Mouse (Mus musculus) stomach, postnatal 0 days (tissue): ENCODE measurements around the gene 1810013L24Rik. TPM values are rescaled to one million over a fixed set of nuclear protein-coding genes. Genes with fewer than 3 reads are reported as not detected.
A peak's percentile ranks its signal among the peaks of the same experiment; 100 is the strongest.

Source experiments
- ATAC-seq: fragments of 200-750 bp; cut with Nextera tagmentation; 2 replicates; pipeline ENCODE4 v1.8.0; 2017; ENCODE audit not compliant: low FRiP score, low TSS enrichment
- DNase-seq: peaks from one replicate; pipeline ENCODE4 v3.0.0-alpha.2; 2016; ENCODE audit warnings: low spot score
- H3K27ac ChIP-seq: fragments of 300-500 bp; sonication (generic); replicated peaks from 2 replicates; pipeline ENCODE4 v1.5.1; 2014; ENCODE audit warnings: mild to moderate bottlenecking, control low read depth
- H3K27me3 ChIP-seq: fragments of 300-500 bp; sonication (generic); 2 replicates; pipeline ENCODE4 v1.6.1; 2014; ENCODE audit warnings: low read length; ENCODE audit not compliant: control insufficient read depth, insufficient read depth
- H3K36me3 ChIP-seq: fragments of 300-500 bp; sonication (generic); 2 replicates; pipeline ENCODE4 v1.6.1; 2014; ENCODE audit warnings: low read length, mixed read lengths; ENCODE audit not compliant: control insufficient read depth, insufficient read depth
- H3K4me1 ChIP-seq: fragments of 300-500 bp; sonication (generic); replicated peaks from 2 replicates; pipeline ENCODE4 v1.6.1; 2014; ENCODE audit warnings: antibody characterized with exemption; ENCODE audit not compliant: control insufficient read depth, insufficient read depth
- H3K4me2 ChIP-seq: fragments of 300-500 bp; sonication (generic); replicated peaks from 2 replicates; pipeline ENCODE4 v1.6.1; 2014; ENCODE audit warnings: low read depth, mild to moderate bottlenecking, control low read depth, moderate library complexity
- H3K4me3 ChIP-seq: fragments of 300-500 bp; sonication (generic); 2 replicates; pipeline ENCODE4 v1.5.1; 2014; ENCODE audit warnings: low read depth, low read length, control low read depth
- H3K9ac ChIP-seq: fragments of 300-500 bp; sonication (generic); 2 replicates; pipeline ENCODE4 v1.6.1; 2014; ENCODE audit warnings: mild to moderate bottlenecking, low read length, control low read depth, mixed read lengths
- H3K9me3 ChIP-seq: fragments of 300-500 bp; sonication (generic); 2 replicates; pipeline ENCODE4 v1.6.1; 2016; ENCODE audit warnings: low read length; ENCODE audit not compliant: control insufficient read depth
- CTCF ChIP-seq: IDR thresholded peaks from 2 replicates; pipeline ENCODE4 v1.5.1; 2016; ENCODE audit warnings: antibody characterized with exemption, low read depth, mild to moderate bottlenecking, moderate library complexity
- EP300 ChIP-seq: optimal IDR thresholded peaks from 2 replicates; pipeline ENCODE3; 2016; ENCODE audit warnings: antibody characterized with exemption
- WGBS: fragments of 180-500 bp; shearing (Covaris S2); extraction: QIAGEN DNeasy Blood & Tissue Kit; methylation state at CpG from one replicate; pipeline ENCODE4 v1.1.7; 2014; 5-methylcytosine and 5-hydroxymethylcytosine counted together
- polyA plus RNA-seq: library from polyadenylated mRNA; unstranded; fragments of >200 nt; fragmentation: Nextera tagmentation; extraction: Ambion mirVana; gene quantifications from 2 replicates; pipeline ENCODE4 v1.2.1, GENCODE M21; 2015

The 1810013L24Rik gene
- polyA plus RNA-seq, 1 experiment from 2014 or later = 15.6 TPM

DNA sequence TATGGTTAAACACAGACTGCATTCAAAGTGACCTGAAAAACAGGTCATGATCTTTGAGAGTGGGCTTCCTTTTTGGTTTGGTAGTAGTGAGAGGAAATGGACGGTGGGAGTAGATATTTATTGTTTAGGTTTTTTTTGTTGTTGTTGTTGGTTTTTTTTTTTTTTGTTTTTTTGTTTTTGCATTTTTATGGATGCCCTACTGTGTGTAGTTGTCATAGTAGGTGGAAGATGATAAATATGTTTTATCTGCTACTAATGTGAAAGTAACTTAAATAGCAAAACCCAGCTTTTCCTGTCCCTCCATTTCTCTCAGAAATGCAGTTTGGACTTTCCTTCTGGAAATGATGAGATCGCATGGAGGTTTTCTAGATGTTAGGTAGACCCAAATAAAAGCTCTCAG, 26.9 kb downstream of the 1810013L24Rik start:
- ATAC-seq = no peak
- H3K4me1 ChIP-seq = no peaks in the 10 kb centered on the region
- no peak overlapping the region for H3K9ac ChIP-seq
- H3K4me3 ChIP-seq = no peak overlapping the region
- H3K36me3 ChIP-seq = 0 out of 2 replicates have a peak, but pooled peaks cover 4% of the 10 kb centered on the region
- H3K27me3 ChIP-seq = no peaks in the 10 kb centered on the region
- 73% methylated on average over 2 of the region's 2 CpGs for WGBS
- H3K27ac ChIP-seq = no peak overlapping the region
- TF ChIP-seq EP300 (no peak), CTCF (no peak)
- no peaks in the 10 kb centered on the region for H3K9me3 ChIP-seq
- DNase-seq = no peak
- no peak overlapping the region for H3K4me2 ChIP-seq

DNA sequence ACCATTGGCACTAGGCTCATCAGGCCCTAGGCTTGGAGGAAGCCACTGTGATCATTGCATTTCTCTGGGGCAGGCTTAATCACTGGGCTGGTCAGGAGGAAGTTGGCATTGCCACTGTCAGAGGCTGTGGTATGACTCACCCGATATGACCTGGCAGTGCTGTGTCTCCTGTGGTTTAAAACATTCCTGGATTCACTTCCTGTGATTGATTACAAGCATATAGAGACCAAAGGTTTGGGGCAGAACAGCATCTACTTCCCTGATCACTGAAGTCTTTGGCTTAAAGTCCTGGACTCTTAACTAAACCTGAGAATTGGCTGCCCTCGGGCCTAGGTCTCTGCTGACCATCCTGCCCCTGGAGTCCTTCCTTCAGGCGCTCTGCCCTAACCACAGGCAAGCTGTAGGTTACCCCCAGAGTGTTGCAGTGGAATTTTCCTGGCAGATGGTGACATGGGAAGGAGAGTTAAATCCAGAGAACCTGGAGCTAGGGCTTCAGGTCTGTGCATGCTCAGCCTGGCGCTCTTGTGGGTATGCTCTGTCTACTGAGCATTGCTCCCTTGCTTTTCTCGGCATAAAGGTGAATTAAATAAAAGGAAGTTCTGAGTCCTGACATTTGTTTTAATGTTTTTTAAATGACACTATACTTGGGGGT, 32.6 kb downstream of the 1810013L24Rik start:
- Histone ChIP-seq H3K4me3 (no peak overlapping the region), H3K9ac (no peak overlapping the region), H3K9me3 (no peaks in the 10 kb centered on the region), H3K4me2 (no peak overlapping the region), H3K27ac (peak overlapping the region; percentile 61), H3K36me3 (no peaks in the 10 kb centered on the region), H3K27me3 (no peaks in the 10 kb centered on the region), H3K4me1 (peaks cover 9% of the 10 kb centered on the region; the same call in 1 of the 2 replicates)
- DNase-seq = peak; percentile 31
- TF ChIP-seq CTCF (no peak), EP300 (no peak)
- ATAC-seq = peak; percentile 79
- WGBS = 76% methylated on average over 5 of the region's 5 CpGs

DNA sequence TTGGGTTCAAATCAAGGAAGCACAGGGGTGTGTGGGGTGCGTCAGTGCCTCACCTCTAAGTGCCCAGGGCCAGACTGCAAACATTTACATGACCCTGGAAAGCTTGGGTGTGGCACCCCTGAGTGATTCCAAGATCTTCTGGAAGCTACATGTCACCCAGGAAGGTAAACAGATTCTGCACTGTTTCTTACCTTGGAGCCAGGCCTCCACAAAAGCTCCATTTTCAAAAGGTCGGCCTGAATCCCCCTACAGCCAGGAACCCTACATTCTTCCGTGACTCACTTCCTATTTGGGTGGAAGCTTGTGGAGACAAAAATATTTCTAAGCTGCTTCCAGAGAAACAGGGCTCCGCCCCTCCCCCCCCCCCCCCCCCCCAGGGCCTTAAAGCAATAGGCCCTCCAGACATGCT, 34.3 kb downstream of the 1810013L24Rik start:
- H3K9me3 ChIP-seq = no peaks in the 10 kb centered on the region
- H3K4me2 ChIP-seq = peak overlapping the region; percentile 36; the same call in 1 of the 2 replicates
- peaks cover 9% of the 10 kb centered on the region; the same call in 1 of the 2 replicates for H3K4me1 ChIP-seq
- TF ChIP-seq EP300 (no peak), CTCF (no peak)
- 18% methylated on average over 4 of the region's 4 CpGs for WGBS
- ATAC-seq = peak; percentile 72
- peak overlapping the region; percentile 59; the same call in 1 of the 2 replicates for H3K27ac ChIP-seq
- no peak overlapping the region for H3K4me3 ChIP-seq
- no peaks in the 10 kb centered on the region for H3K36me3 ChIP-seq
- no peak overlapping the region for H3K9ac ChIP-seq
- H3K27me3 ChIP-seq = no peaks in the 10 kb centered on the region
- peak; percentile 67 for DNase-seq

DNA sequence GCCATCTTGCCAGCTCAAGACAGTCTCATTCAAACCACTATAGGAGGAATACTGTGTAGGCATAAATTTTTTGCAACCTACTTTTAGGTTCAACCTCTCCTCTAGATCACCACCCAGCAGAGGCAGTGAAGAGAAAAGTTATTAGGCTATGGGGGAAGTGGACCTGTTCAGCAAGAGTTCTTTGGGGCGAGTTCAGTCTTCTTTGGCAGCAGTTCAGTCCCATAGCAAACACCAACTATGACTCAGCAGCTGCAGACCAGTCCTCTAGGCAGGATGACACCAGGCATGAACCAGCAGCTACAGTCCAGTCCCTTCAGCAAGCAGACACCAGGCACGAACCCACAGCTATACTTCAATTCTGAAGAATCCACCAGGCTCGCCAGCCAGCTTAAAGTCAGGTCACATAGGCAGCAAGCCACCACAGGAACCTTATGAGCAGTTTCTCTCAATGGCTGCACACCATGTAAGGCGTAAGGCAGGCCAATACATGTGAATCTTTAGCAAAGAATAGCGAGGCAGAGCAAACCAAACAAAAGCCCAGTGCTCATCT, 37.6 kb downstream of the 1810013L24Rik start:
- Histone ChIP-seq H3K27ac (no peak overlapping the region), H3K36me3 (no peaks in the 10 kb centered on the region), H3K4me2 (no peak overlapping the region), H3K4me3 (no peak overlapping the region), H3K9me3 (no peaks in the 10 kb centered on the region), H3K27me3 (no peaks in the 10 kb centered on the region), H3K9ac (no peak overlapping the region), H3K4me1 (peaks cover 9% of the 10 kb centered on the region; the same call in 1 of the 2 replicates)
- WGBS = 74% methylated on average over 5 of the region's 5 CpGs
- DNase-seq = no peak
- ATAC-seq = no peak
- TF ChIP-seq EP300 = no peak
- TF ChIP-seq CTCF = no peak

DNA sequence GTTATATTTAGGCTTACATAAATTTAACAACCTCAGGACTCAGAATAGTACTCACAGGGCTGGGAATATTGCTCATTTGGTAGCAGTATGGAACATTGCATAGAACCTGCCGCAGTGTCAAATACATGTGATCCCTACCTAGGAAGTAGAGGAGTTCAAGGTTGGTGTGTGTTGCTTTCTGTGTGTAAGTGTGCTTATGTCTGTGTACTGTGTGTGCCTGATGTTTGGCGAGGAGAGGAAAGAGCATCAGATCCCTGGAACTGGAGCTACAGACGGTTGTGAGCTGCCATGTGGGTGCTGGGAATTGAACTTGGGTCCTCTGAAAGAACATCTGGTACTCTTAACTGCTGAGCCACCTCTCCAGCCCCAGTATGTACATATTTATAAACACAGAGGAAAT, 38.6 kb downstream of the 1810013L24Rik start:
- H3K27ac ChIP-seq = no peak overlapping the region
- ATAC-seq = no peak
- no peaks in the 10 kb centered on the region for H3K36me3 ChIP-seq
- no peak overlapping the region for H3K4me3 ChIP-seq
- no peak overlapping the region for H3K9ac ChIP-seq
- H3K4me1 ChIP-seq = peaks cover 9% of the 10 kb centered on the region; the same call in 1 of the 2 replicates
- TF ChIP-seq CTCF = no peak
- no peak for TF ChIP-seq EP300
- no peaks in the 10 kb centered on the region for H3K27me3 ChIP-seq
- H3K4me2 ChIP-seq = no peak overlapping the region
- WGBS = 95% methylated on average over 3 of the region's 3 CpGs
- H3K9me3 ChIP-seq = no peaks in the 10 kb centered on the region
- no peak for DNase-seq

DNA sequence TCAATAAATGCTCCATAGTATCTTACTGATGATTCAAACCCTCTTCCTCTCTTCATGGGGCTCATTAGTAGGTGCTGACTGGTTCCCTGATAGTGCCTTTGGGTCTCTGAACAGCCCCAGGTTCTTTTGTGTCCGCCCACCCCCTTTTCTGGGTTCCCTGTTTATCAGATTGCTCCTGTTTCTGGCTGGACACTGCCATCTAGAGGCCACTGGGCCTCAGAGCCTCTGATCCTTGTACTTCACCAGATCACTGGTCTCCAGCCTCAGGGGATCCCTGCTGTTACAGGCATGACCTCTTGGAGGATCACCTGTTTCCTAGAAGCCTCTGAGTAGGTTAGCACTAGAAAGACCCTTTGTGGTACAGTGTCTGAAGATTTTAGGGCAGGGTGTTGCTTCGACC, 39.8 kb downstream of the 1810013L24Rik start:
- Histone ChIP-seq H3K4me2 (no peak overlapping the region), H3K9me3 (no peaks in the 10 kb centered on the region), H3K27ac (no peak overlapping the region), H3K9ac (no peak overlapping the region), H3K4me1 (no peaks in the 10 kb centered on the region; the same call in 1 of the 2 replicates), H3K36me3 (no peaks in the 10 kb centered on the region), H3K4me3 (no peak overlapping the region), H3K27me3 (no peaks in the 10 kb centered on the region)
- TF ChIP-seq EP300 (no peak), CTCF (peak; percentile 92)
- WGBS = 41% methylated on average over 2 of the region's 2 CpGs
- ATAC-seq (0 out of 2 replicates have a peak, but pooled peaks have one; percentile 38), DNase-seq (peak; percentile 77)
